Mouse (Mus musculus): ENCODE measurements around the gene Zfp872.

DNA sequence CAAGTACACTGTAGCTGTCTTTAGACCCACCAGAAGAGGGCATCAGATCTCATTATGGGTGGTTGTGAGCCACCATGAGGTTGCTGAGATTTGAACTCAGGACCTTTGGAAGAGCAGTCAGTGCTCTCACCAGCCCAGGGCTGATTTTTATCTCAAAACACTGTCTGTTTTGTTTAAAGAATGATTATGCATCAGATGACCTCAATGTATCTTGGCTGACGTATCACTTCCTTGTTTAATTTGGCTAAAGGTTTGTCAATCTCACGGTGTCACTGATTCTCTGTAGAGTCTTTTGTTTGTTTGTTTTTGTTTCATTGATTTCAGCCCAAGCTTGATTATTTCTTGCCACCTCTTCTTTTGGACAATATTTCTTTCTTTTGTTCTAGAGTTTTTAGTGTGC is 36.9 kb upstream of the Zfp872 start:
- TF ChIP-seq CTCF (IDR thresholded peaks at IDR 0.05; ENCODE audit: borderline replicate concordance, insufficient read depth, low read length) (no peak), POLR2A (IDR thresholded peaks at IDR 0.05; ENCODE audit: low read depth, low read length) (no peak)
